Mouse (Mus musculus): ENCODE data around the gene Efcab9. TPM values are rescaled to one million over a fixed set of nuclear protein-coding genes. Genes with fewer than 3 reads are reported as not detected.

The Efcab9 gene
- total and polyA plus RNA-seq, 2 experiments from 2014 or later: 0.22 TPM; not detected in 1

GRCm38 (mm10) chr11:32532765-32533481 is 1.0 kb upstream of the Efcab9 start, which contains the start of gene Stk10:
Gene Stk10 (plus strand): TSS chr11:32533305.
- H3K27ac ChIP-seq (ENCODE audit: low read depth, low read length): no peak within 1 kb of the TSS
- WGBS: 2% methylated on average over 80 of the region's 82 CpGs
- ATAC-seq: peak; percentile 98
- H3K4me1 ChIP-seq (ENCODE audit: insufficient read depth): peaks cover 6% of the 10 kb centered on the region; the same call in 1 of the 2 replicates
- DNase-seq: peak; percentile 87
- no peaks in the 10 kb centered on the region for H3K9me3 ChIP-seq (ENCODE audit: low read length)
- no peaks in the 10 kb centered on the region for H3K36me3 ChIP-seq (ENCODE audit: insufficient read depth)
- TF ChIP-seq CTCF (IDR thresholded peaks at IDR 0.05; ENCODE audit: low read depth): no peak
- peak within 1 kb of the TSS; percentile 61 for H3K9ac ChIP-seq
- H3K27me3 ChIP-seq (ENCODE audit: insufficient read depth, low read length): peaks cover 5% of the 10 kb centered on the region
- peak within 1 kb of the TSS; percentile 68 for H3K4me3 ChIP-seq (ENCODE audit: low read depth, low read length)
- peak within 1 kb of the TSS; percentile 98 for H3K4me2 ChIP-seq (ENCODE audit: low read depth)

DNA sequence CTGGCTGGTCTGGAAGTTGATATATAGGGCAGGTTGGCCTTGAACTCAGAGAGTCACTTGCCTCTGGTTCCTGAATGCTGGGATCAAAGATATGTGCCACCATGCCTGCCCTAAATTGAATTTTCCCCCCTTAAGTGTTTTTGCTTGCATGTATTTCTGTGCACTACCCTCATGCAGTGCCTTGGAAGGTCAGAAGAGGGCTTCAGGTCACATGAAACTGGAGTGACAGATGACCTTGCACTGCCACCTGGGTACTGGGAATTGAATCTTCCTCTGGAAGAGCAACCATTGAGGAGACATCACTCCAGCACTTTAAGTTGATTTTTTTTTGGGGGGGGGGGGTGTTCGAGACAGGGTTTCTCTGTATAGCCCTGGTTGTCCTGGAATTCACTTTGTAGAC is 1.7 kb downstream of the Efcab9 start:
- Histone ChIP-seq H3K4me3 (ENCODE audit: low read depth, low read length) (no peak overlapping the region), H3K4me1 (ENCODE audit: insufficient read depth) (peaks cover 6% of the 10 kb centered on the region; the same call in 1 of the 2 replicates), H3K27me3 (ENCODE audit: insufficient read depth, low read length) (peaks cover 5% of the 10 kb centered on the region), H3K36me3 (ENCODE audit: insufficient read depth) (no peaks in the 10 kb centered on the region), H3K4me2 (ENCODE audit: low read depth) (no peak overlapping the region), H3K9ac (no peak overlapping the region), H3K9me3 (ENCODE audit: low read length) (no peaks in the 10 kb centered on the region), H3K27ac (ENCODE audit: low read depth, low read length) (no peak overlapping the region)
- DNase-seq (no peak), ATAC-seq (no peak)
- 73% methylated on average over 1 of the region's 1 CpGs for WGBS
- TF ChIP-seq CTCF (IDR thresholded peaks at IDR 0.05; ENCODE audit: low read depth): no peak; the same call in 1 of the 2 replicates

- Histone ChIP-seq H3K36me3 (ENCODE audit: insufficient read depth) (no peaks in the 10 kb centered on the region; the same call in 1 of the 2 replicates), H3K4me1 (ENCODE audit: insufficient read depth) (no peaks in the 10 kb centered on the region), H3K9me3 (ENCODE audit: low read length) (no peaks in the 10 kb centered on the region), H3K27me3 (ENCODE audit: insufficient read depth, low read length) (peaks cover 5% of the 10 kb centered on the region), H3K9ac (no peak overlapping the region), H3K4me3 (ENCODE audit: low read depth, low read length) (no peak overlapping the region), H3K4me2 (ENCODE audit: low read depth) (no peak overlapping the region), H3K27ac (ENCODE audit: low read depth, low read length) (no peak overlapping the region)
- 93% methylated on average over 4 of the region's 4 CpGs for WGBS
- DNase-seq (no peak), ATAC-seq (no peak)
- no peak for TF ChIP-seq CTCF (IDR thresholded peaks at IDR 0.05; ENCODE audit: low read depth)
These were observed 4.9 kb downstream of the Efcab9 start for GRCm38 (mm10) chr11:32527006-32527405.

- H3K36me3 ChIP-seq (ENCODE audit: insufficient read depth): no peaks in the 10 kb centered on the region; the same call in 1 of the 2 replicates
- DNase-seq (no peak), ATAC-seq (no peak)
- no peak overlapping the region for H3K4me2 ChIP-seq (ENCODE audit: low read depth)
- WGBS: 86% methylated on average over 11 of the region's 11 CpGs
- H3K9me3 ChIP-seq (ENCODE audit: low read length): no peaks in the 10 kb centered on the region
- no peak overlapping the region for H3K4me3 ChIP-seq (ENCODE audit: low read depth, low read length)
- H3K27me3 ChIP-seq (ENCODE audit: insufficient read depth, low read length): no peaks in the 10 kb centered on the region
- no peak overlapping the region for H3K9ac ChIP-seq
- no peak for TF ChIP-seq CTCF (IDR thresholded peaks at IDR 0.05; ENCODE audit: low read depth)
- H3K4me1 ChIP-seq (ENCODE audit: insufficient read depth): no peaks in the 10 kb centered on the region
- H3K27ac ChIP-seq (ENCODE audit: low read depth, low read length): no peak overlapping the region
These were observed 7.6 kb downstream of the Efcab9 start for GRCm38 (mm10) chr11:32524122-32524920.

DNA sequence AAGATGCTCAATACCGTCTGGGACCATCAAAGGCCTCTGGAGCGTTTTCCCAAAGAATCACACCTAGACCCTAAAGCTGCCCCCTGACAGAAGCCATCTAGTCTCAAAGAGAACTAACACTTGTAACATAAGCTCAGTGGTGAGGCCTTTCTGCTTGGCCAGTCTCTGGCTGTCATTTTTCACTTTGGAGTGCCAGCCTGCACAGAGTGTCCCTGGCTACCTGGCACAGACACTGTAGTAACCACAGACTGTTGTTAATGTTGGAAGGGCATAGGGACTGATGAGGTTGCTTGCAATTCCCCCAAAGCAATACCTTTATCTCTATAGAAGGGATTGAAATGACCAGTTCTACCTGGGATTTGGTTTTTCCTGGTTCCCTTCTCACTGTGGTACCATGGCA is 10.6 kb downstream of the Efcab9 start:
- WGBS: 83% methylated on average over 2 of the region's 2 CpGs
- H3K27ac ChIP-seq (ENCODE audit: low read depth, low read length): no peak overlapping the region
- no peak for ATAC-seq
- no peak overlapping the region for H3K9ac ChIP-seq
- DNase-seq: no peak
- H3K4me1 ChIP-seq (ENCODE audit: insufficient read depth): no peaks in the 10 kb centered on the region
- no peak overlapping the region for H3K4me3 ChIP-seq (ENCODE audit: low read depth, low read length)
- no peaks in the 10 kb centered on the region for H3K9me3 ChIP-seq (ENCODE audit: low read length)
- no peak overlapping the region for H3K4me2 ChIP-seq (ENCODE audit: low read depth)
- TF ChIP-seq CTCF (IDR thresholded peaks at IDR 0.05; ENCODE audit: low read depth): no peak
- H3K36me3 ChIP-seq (ENCODE audit: insufficient read depth): peaks cover 10% of the 10 kb centered on the region
- no peaks in the 10 kb centered on the region for H3K27me3 ChIP-seq (ENCODE audit: insufficient read depth, low read length)

- Histone ChIP-seq H3K27ac (ENCODE audit: low read depth, low read length) (no peak overlapping the region), H3K9ac (no peak overlapping the region), H3K4me3 (ENCODE audit: low read depth, low read length) (no peak overlapping the region), H3K27me3 (ENCODE audit: insufficient read depth, low read length) (no peaks in the 10 kb centered on the region), H3K4me1 (ENCODE audit: insufficient read depth) (no peaks in the 10 kb centered on the region), H3K36me3 (ENCODE audit: insufficient read depth) (peaks cover 10% of the 10 kb centered on the region), H3K9me3 (ENCODE audit: low read length) (no peaks in the 10 kb centered on the region), H3K4me2 (ENCODE audit: low read depth) (no peak overlapping the region)
- ATAC-seq (no peak), DNase-seq (no peak)
- 93% methylated on average over 1 of the region's 1 CpGs for WGBS
- TF ChIP-seq CTCF (IDR thresholded peaks at IDR 0.05; ENCODE audit: low read depth): no peak
These were observed 12.5 kb downstream of the Efcab9 start for GRCm38 (mm10) chr11:32519354-32519753.

GRCm38 (mm10) chr11:32518770-32519169 is 13.1 kb downstream of the Efcab9 start:
- H3K9me3 ChIP-seq (ENCODE audit: low read length): no peaks in the 10 kb centered on the region
- no peak overlapping the region for H3K27ac ChIP-seq (ENCODE audit: low read depth, low read length)
- no peaks in the 10 kb centered on the region for H3K4me1 ChIP-seq (ENCODE audit: insufficient read depth)
- WGBS: 87% methylated on average over 4 of the region's 4 CpGs
- ATAC-seq (no peak), DNase-seq (no peak)
- H3K36me3 ChIP-seq (ENCODE audit: insufficient read depth): peaks cover 10% of the 10 kb centered on the region
- no peak overlapping the region for H3K9ac ChIP-seq
- no peak overlapping the region for H3K4me3 ChIP-seq (ENCODE audit: low read depth, low read length)
- H3K4me2 ChIP-seq (ENCODE audit: low read depth): no peak overlapping the region
- no peak for TF ChIP-seq CTCF (IDR thresholded peaks at IDR 0.05; ENCODE audit: low read depth)
- no peaks in the 10 kb centered on the region for H3K27me3 ChIP-seq (ENCODE audit: insufficient read depth, low read length)
